Mouse (Mus musculus): ENCODE measurements at regions not wholly inside any gene's neighbourhood (a gene's known extent, or its start where the extent isn't known, plus 50 kb on each side); places are given as distances from the start of the nearest gene placed in this dataset.
"Not testable (repeated sequence)": the region's sequence is repeated elsewhere in the genome, so short reads cannot be mapped to it uniquely, and the experiment has no call there.

DNA sequence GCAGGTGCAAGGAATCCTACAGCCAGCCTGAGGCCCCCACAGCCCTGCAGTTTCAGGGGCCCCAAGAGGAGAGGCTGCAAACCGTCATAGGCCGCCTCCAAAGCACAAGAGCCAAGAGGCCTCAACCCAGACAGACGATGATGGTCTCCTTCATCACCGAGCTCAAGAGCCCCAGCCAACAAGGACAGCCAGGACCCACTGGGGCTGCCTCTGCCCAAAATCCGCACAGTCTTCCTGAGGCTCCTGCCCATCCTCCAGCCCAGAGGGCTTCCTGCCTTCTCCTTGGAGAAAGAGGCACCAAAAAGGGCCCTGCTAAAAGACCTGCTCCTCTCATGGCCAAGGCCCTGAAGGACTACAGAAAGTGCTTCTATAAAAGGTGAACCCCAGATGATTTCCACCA, 112.3 kb downstream of the Nus1 start:
- not testable (repeated sequence) for DNase-seq (ENCODE audit: low read depth, low spot score)

DNA sequence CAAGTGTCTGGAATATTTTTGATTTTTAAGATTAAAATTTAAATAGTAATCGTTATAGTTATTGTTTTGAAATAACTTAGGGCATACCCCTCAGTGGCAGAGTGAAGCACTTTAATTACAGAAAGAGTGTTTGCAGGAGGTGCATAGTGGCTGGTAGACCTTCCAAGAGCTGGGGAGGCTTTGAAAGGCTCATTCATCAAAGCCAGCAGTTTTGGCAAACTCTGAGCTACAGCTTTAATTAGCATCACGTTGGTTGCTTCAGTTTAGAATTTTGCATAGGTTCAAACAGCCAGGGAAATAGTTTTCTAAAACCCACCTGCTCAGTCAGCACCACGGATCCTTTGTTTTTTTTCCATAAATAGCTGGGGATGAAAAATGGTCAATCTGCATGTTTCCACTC, 113.5 kb downstream of the Nus1 start:
- DNase-seq (ENCODE audit: low read depth, low spot score): no peak

DNA sequence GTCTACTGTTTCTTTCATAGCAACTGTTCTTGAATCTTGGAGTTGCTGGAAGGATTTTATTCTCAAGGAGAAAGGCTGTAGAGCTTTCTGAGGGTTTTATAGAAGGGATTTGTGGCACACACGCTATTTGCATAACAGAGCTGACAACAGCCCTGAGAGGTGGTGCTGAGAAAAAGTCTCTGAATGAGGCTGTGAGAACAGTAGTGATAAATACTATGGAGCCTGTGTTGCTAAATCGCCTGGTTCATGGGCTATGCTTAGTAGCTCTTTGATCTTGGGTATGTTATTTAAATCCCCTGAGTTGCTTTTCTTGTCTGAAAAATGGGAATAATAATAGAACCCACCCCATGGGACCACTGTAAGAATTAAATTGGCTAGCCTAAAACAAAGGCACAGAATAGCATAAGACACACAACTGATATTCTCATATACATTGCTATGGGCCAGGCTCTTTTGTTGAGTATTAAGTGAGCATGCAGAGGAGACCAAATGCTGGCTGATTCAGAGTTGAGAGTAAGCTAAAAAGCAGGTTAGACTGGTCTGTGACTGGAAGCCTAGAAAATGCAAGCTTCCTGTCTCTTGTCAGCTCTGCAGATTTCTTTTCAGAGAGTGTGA, 116.0 kb downstream of the Nus1 start:
- DNase-seq (ENCODE audit: low read depth, low spot score): no peak

DNA sequence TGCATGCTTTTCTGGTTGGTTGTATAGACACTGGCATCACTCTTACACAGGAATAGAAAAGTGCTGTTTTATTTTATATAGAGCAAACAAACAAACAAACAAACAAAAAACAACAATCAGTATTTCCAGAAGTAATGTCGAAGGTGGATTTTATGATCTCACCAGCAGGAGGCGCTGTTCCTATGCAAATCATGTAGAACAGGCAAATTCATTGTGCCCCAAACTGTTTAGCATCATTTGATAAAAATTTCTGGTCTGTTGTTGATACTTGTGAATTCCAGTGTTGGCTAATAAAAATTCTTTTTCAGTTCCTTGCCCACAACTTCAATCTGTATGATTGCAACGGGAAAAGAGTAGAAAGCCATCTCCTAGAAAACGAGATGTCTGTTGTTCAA, 116.5 kb downstream of the Nus1 start:
- DNase-seq (ENCODE audit: low read depth, low spot score): peak; percentile 9

DNA sequence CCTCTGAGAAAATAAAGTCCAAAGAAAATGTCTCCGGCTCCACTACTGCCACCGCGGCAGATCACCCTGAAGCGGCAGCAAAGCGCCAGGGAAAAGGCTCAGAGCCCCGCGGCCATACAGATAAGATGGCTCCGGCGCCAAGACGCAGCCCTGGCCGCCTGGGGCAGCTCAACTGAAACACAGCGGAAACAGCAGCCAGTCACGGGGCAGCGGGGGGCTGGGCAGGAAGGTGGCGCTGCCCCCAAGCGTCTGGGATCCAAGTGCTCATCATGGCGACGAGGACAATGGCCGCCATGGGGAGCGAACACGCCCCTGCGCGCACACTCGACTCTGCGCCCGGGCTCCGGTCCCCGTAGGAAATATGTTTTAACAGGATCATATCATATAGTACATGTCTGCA, 128.2 kb downstream of the Nus1 start:
- no peak for DNase-seq (ENCODE audit: low read depth, low spot score)

DNA sequence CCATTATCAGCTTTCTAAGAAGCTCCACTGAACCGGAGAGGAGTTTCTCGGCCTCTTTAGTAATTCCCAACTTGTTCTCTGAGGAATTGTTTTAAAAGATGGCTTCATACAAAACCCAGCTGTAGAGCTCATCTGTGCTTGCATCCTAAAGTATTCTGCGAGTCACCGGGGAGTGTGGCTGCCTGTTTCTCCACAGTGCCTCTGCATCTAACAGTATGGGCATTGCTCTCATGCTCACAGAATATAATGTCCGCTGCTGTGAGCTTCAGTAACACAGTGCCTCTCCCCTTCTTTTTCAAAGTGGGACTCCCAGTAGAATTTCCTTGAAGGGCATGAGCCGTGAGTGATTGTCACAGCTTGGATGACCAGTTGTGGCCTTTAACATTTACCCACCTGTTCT, 113.0 kb upstream of the Slc35f1 start:
- no peak for DNase-seq (ENCODE audit: low read depth, low spot score)

DNA sequence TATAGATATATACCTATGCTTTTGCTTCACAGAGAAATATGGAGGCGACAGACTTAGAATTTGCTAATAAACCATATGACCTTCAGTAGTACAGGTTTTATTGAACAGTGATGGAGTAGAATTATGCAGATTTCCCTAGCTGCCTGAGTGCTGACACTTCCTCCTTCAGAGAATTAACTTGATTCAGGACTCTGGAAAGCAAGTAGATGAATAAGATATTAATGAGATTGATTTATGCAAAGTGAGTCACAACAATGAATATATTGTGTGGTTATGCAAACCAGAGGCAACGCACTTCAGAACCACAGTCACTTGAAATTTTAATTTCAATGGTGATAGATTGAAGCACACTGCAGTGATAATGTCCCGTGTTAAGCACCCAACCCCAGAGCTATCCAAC, 112.5 kb upstream of the Slc35f1 start:
- no peak for DNase-seq (ENCODE audit: low read depth, low spot score)

DNA sequence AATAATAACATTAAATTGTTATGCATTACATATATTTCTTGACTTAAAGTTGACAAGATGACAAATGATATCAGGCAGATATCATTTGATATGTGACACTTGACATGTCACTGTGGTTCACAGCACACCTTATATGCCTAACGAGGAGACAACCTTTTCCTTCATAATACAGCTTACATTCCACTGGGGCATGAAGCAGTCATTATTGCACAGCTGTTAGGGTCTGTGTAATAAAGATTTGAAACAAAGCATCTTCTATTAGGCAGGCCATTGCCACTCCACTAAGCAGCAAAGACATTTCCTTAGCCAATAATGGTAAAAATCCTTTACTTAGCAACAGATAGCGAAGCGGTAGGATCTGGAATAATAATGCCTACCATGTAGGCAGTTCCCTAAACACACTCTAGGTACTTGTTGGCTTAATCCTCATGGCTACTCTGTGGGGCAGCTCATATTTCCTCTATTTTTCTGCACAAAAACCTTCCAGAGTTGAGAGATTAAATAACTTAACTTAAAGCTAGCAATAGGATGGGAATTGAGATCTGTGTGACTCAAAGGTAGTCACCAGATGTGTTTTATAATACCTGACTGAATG, 112.0 kb upstream of the Slc35f1 start:
- DNase-seq (ENCODE audit: low read depth, low spot score): no peak

DNA sequence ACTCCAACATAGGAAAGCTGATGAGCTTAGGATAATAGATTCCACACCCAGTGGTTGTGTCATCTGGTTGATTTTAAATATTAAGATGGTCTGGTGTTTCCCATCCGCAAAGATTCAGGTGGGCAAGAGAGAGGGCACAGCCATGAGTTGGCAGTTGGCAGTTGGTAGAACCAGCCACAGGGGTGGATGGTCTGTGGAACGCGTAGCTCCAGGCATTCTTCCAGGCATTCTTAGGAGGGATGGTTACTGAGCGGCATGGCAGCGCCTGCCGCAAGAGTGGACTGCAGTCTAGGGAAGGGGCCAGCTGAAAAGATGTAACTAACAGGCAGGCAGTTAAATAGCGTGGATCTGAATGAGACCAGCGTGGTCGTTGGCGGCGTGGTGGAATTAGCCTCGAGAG, 96.6 kb upstream of the Slc35f1 start:
- no peak for DNase-seq (ENCODE audit: low read depth, low spot score)
